Mouse (Mus musculus) embryonic facial prominence, embryonic 12.5 days (tissue): ENCODE data around the gene Gm42417. TPM values are rescaled to one million over a fixed set of nuclear protein-coding genes. Genes with fewer than 3 reads are reported as not detected.

Source experiments
- microRNA-seq: library from miRNA; unstranded; fragments of <30 nt; microRNA quantifications from one replicate; pipeline ENCODE4, GENCODE M21; 2017
- polyA plus RNA-seq: library from polyadenylated mRNA; unstranded; fragments of >200 nt; fragmentation: Nextera tagmentation; extraction: Ambion mirVana; gene quantifications from 2 replicates; pipeline ENCODE4 v1.2.1, GENCODE M21; 2016

Gm42417 gene
- polyA plus RNA-seq, 1 experiment from 2014 or later: 0.49 TPM

Small RNAs within 50 kb of the gene (microRNA-seq; reads per million reads assigned to microRNA genes)
- not detected for gene Gm47280

Other genes starting within 250 kb of the Gm42417 start
- gene Arid5a, start 231.7 kb downstream of the Gm42417 start, polyA plus RNA-seq: 5.1 and 5.8 TPM in 2 replicates
- gene Kansl3, start 170.2 kb downstream of the Gm42417 start, polyA plus RNA-seq: 54.1 and 58.7 TPM in 2 replicates
- 1.3 and 2.1 TPM in 2 replicates for gene Fer1l5, start 167.1 kb downstream of the Gm42417 start, polyA plus RNA-seq
- 65.2 and 68.2 TPM in 2 replicates for gene Lman2l, start 94.2 kb downstream of the Gm42417 start, polyA plus RNA-seq
- 15.3 and 16.1 TPM in 2 replicates for gene Cnnm4, start 67.8 kb downstream of the Gm42417 start, polyA plus RNA-seq
- 4.3 and 5.6 TPM in 2 replicates for gene Cnnm3, start 27.6 kb downstream of the Gm42417 start, polyA plus RNA-seq
- 19.2 and 24.0 TPM in 2 replicates for gene Ankrd23, start 2.5 kb downstream of the Gm42417 start, polyA plus RNA-seq
- 20.4 and 23.9 TPM in 2 replicates for gene Ankrd39, start 8.0 kb upstream of the Gm42417 start, polyA plus RNA-seq
- gene Sema4c, start 18.9 kb upstream of the Gm42417 start, polyA plus RNA-seq: 29.3 and 29.4 TPM in 2 replicates
- 0.41 and 1.2 TPM in 2 replicates for gene Fam178b, start 143.8 kb upstream of the Gm42417 start, polyA plus RNA-seq
- gene Cox5b, start 152.0 kb upstream of the Gm42417 start, polyA plus RNA-seq: 471 and 489 TPM in 2 replicates
- 0.25 TPM in 1 of 2 replicates, not detected in the other for gene 4933424G06Rik, start 170.7 kb upstream of the Gm42417 start, polyA plus RNA-seq
- gene Actr1b, start 175.0 kb upstream of the Gm42417 start, polyA plus RNA-seq: 110 and 117 TPM in 2 replicates
- gene Zap70, start 222.4 kb upstream of the Gm42417 start, polyA plus RNA-seq: 0.51 and 0.65 TPM in 2 replicates